Mouse (Mus musculus) heart, embryonic 13.5 days (tissue): Measurements from ENCODE around the gene Cers3. TPM values are rescaled to one million over a fixed set of nuclear protein-coding genes. Genes with fewer than 3 reads are reported as not detected.

Experiments
- ATAC-seq: fragments of 200-750 bp; cut with Nextera tagmentation; 2 replicates; pipeline ENCODE4 v1.8.0; 2017; ENCODE audit warnings: moderate TSS enrichment; ENCODE audit not compliant: insufficient number of reproducible peaks, low FRiP score, low TSS enrichment; ENCODE audit errors: extremely low read depth
- H3K27ac ChIP-seq: fragments of 300-500 bp; sonication (generic); replicated peaks from 2 replicates; pipeline ENCODE4 v1.5.1; 2015; ENCODE audit warnings: moderate library complexity, mild to moderate bottlenecking, inconsistent platforms
- H3K27me3 ChIP-seq: fragments of 300-500 bp; sonication (generic); replicated peaks from 2 replicates; pipeline ENCODE4 v1.6.1; 2015; ENCODE audit warnings: mild to moderate bottlenecking, inconsistent platforms
- H3K36me3 ChIP-seq: fragments of 300-500 bp; sonication (generic); 2 replicates; pipeline ENCODE4 v1.6.1; 2015; ENCODE audit warnings: mild to moderate bottlenecking, inconsistent platforms
- H3K4me1 ChIP-seq: fragments of 300-500 bp; sonication (generic); 2 replicates; pipeline ENCODE4 v1.6.1; 2015; ENCODE audit warnings: inconsistent platforms
- H3K4me2 ChIP-seq: fragments of 300-500 bp; sonication (generic); 2 replicates; pipeline ENCODE4 v1.6.1; 2015; ENCODE audit warnings: inconsistent platforms, mild to moderate bottlenecking, moderate library complexity
- H3K4me3 ChIP-seq: fragments of 300-500 bp; sonication (generic); 2 replicates; pipeline ENCODE4 v1.5.1; 2015; ENCODE audit warnings: moderate library complexity, mild to moderate bottlenecking, inconsistent platforms
- H3K9ac ChIP-seq: fragments of 300-500 bp; sonication (generic); 2 replicates; pipeline ENCODE4 v1.6.1; 2015; ENCODE audit warnings: inconsistent platforms, mild to moderate bottlenecking, moderate library complexity
- H3K9me3 ChIP-seq: fragments of 300-500 bp; sonication (generic); 2 replicates; pipeline ENCODE4 v1.6.1; 2016; ENCODE audit warnings: inconsistent platforms
- WGBS: fragments of 180-500 bp; shearing (Covaris S2); methylation state at CpG from one replicate; pipeline ENCODE4 v1.1.7; 2015; ENCODE audit warnings: mixed read lengths; 5-methylcytosine and 5-hydroxymethylcytosine counted together
- polyA plus RNA-seq: library from polyadenylated mRNA; unstranded; fragments of >200 nt; fragmentation: Nextera tagmentation; extraction: Ambion mirVana; gene quantifications from 2 replicates; pipeline ENCODE4 v1.2.1, GENCODE M21; 2015

Gene Cers3
- polyA plus RNA-seq, 1 experiment from 2014 or later, result 0.45 TPM

GRCm38 (mm10) chr7:66867719-66868501, 124.6 kb downstream of the Cers3 start:
- H3K9ac ChIP-seq, result no peak overlapping the region
- H3K4me2 ChIP-seq, result no peak overlapping the region
- no peak for ATAC-seq
- peak overlapping the region; percentile 20 for H3K27ac ChIP-seq
- no peak overlapping the region for H3K4me3 ChIP-seq
- H3K4me1 ChIP-seq, result peaks cover 49% of the 10 kb centered on the region
- H3K9me3 ChIP-seq, result no peaks in the 10 kb centered on the region
- H3K36me3 ChIP-seq, result peaks cover 8% of the 10 kb centered on the region; the same call in 1 of the 2 replicates
- 69% methylated on average over 13 of the region's 13 CpGs for WGBS
- H3K27me3 ChIP-seq, result no peaks in the 10 kb centered on the region

- H3K4me3 ChIP-seq, result no peak overlapping the region
- ATAC-seq, result no peak
- H3K4me2 ChIP-seq, result no peak overlapping the region
- no peaks in the 10 kb centered on the region for H3K9me3 ChIP-seq
- WGBS, result 49% methylated on average over 7 of the region's 7 CpGs
- no peaks in the 10 kb centered on the region for H3K36me3 ChIP-seq
- H3K9ac ChIP-seq, result no peak overlapping the region
- peaks cover 53% of the 10 kb centered on the region for H3K4me1 ChIP-seq
- no peaks in the 10 kb centered on the region for H3K27me3 ChIP-seq
- H3K27ac ChIP-seq, result peak overlapping the region; percentile 51; the same call in 1 of the 2 replicates
Measured at GRCm38 (mm10) chr7:66871520-66871919, 128.2 kb downstream of the Cers3 start.

- Histone ChIP-seq H3K36me3 (no peaks in the 10 kb centered on the region), H3K4me2 (no peak overlapping the region), H3K9ac (no peak overlapping the region), H3K27ac (no peak overlapping the region), H3K4me3 (no peak overlapping the region), H3K9me3 (no peaks in the 10 kb centered on the region), H3K4me1 (peaks cover 50% of the 10 kb centered on the region), H3K27me3 (no peaks in the 10 kb centered on the region)
- WGBS, result 76% methylated on average over 14 of the region's 14 CpGs
- ATAC-seq, result no peak
Measured at GRCm38 (mm10) chr7:66871940-66872511, 128.7 kb downstream of the Cers3 start.

- H3K9me3 ChIP-seq, result no peaks in the 10 kb centered on the region
- H3K4me2 ChIP-seq, result no peak overlapping the region
- ATAC-seq, result no peak
- no peak overlapping the region for H3K9ac ChIP-seq
- no peak overlapping the region for H3K27ac ChIP-seq
- no peaks in the 10 kb centered on the region for H3K27me3 ChIP-seq
- H3K4me1 ChIP-seq, result peaks cover 43% of the 10 kb centered on the region
- H3K36me3 ChIP-seq, result no peaks in the 10 kb centered on the region
- 74% methylated on average over 2 of the region's 2 CpGs for WGBS
- H3K4me3 ChIP-seq, result no peak overlapping the region
Measured at GRCm38 (mm10) chr7:66873235-66873634, 129.9 kb downstream of the Cers3 start.

Other genes with a start within 250 kb of the Cers3 start
- gene Asb7, start 53.9 kb upstream of the Cers3 start, polyA plus RNA-seq, result 9.6 and 9.9 TPM in 2 replicates
- gene Lins1, start 53.6 kb upstream of the Cers3 start, polyA plus RNA-seq, result 7.6 and 8.1 TPM in 2 replicates
- gene Adamts17, start 96.2 kb downstream of the Cers3 start, polyA plus RNA-seq, result 5.2 and 5.6 TPM in 2 replicates